Mouse (Mus musculus): ENCODE data around the gene Poc1a. TPM values are rescaled to one million over a fixed set of nuclear protein-coding genes. Genes with fewer than 3 reads are reported as not detected.

The Poc1a gene
- polyA plus RNA-seq, 1 experiment from 2014 or later = 22.2 TPM

DNA sequence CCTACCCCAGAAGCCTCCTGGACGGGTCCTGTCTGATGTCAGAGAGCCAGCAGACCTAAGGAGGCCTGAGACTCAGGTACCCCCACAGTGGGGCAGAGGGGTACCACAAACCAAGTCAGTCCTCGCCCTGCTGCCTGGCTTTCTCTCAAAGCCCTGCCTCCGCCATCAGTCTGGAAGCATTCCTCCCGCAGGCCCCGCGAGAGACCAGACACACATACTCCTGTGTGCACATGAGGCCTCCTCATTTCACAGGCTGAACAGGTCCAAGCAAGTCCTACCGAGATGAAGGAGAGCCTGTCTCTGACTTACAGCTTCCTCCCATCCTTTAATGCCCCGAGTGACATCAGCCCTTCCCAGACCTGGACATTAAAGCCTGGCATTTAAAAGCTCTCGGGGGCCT lies 97.9 kb downstream of the Poc1a start:
- H3K9me3 ChIP-seq (replicated peaks; ENCODE audit: control insufficient read depth, low read length) = no peaks in the 10 kb centered on the region
- peak overlapping the region; percentile 76 for H3K27ac ChIP-seq (ENCODE audit: low read length)
- no peak overlapping the region for H3K9ac ChIP-seq (ENCODE audit: low read length)
- peaks cover 9% of the 10 kb centered on the region for H3K4me1 ChIP-seq (ENCODE audit: control insufficient read depth, insufficient read depth, low read length)
- no peak for ATAC-seq (ENCODE audit: insufficient read depth, low FRiP score)
- no peak overlapping the region for H3K4me3 ChIP-seq (replicated peaks; ENCODE audit: low read length)
- peaks cover 8% of the 10 kb centered on the region; the same call in 1 of the 2 replicates for H3K36me3 ChIP-seq (ENCODE audit: control insufficient read depth, insufficient read depth, low read length)
- H3K4me2 ChIP-seq (ENCODE audit: low read depth, low read length) = no peak overlapping the region
- no peaks in the 10 kb centered on the region for H3K27me3 ChIP-seq (ENCODE audit: control insufficient read depth, insufficient read depth, low read length)
- 56% methylated on average over 9 of the region's 9 CpGs for WGBS

DNA sequence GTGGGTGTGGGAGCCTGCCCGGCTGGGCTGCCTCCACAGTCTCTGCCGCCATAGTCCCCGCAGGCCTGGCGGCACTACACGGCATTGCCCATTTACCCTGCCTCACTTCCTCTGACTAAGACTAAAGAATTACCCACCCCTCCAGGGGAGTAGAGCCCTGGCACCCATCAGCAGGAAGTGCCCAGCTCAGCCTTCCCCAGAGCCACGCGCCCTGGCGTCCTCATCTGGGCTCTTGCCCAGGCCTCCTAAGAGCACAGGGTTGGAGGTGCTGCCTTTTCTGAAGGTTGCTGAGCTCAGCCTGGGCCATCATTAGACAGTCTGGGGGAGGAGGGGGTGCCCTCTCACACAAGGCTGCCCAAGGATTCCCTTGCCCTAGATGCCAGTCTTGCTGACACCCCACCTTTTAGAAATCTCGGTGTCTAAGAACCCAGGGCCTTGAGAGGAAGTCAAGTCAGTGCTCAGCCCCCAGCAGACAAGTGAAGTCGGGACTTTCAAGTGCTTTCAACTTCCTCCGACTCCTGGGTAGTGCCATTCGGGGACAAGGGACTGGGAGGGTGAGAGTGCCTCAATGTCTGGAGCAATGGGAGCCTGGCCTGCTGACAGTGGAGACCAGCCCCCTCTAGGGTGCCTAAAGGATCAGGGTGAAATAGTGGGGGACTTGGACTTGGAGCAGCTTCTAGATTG lies 105.5 kb downstream of the Poc1a start:
- WGBS = 78% methylated on average over 12 of the region's 12 CpGs

DNA sequence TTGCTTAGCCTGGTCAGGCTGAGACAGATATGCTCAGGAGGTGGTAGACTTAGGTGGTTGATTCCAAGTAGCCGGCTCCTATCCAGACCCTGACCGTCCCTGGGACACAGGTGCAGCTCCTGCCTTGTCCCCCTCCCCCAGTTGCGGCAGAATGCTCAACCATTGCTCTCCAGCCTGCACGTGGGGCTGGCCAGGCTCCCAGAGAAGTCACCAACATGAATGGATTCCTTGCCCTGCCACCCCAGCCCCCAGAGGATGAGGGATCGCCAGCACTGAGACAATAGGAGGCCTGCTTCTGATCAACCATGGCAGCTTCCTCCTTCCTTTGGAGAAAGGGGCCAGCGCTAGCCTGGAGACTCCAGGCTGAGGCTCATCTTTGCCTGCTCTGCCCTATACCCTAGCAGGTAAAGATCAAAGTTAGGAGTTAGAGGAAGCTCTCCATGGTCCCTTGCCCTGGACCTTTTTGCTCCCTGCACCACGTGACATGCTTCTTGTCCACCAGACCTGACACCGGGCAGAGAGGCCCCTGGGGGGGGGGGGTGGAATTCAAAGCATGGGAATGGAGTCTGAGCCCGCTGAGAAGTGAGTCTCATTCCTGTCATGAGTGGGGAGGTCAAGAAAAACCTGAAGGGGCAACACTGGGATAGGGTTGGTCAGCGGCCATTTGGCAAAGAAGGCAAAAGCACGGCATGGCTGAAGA lies 112.1 kb downstream of the Poc1a start:
- 0 out of 2 replicates have a peak, but pooled peaks cover 3% of the 10 kb centered on the region for H3K9me3 ChIP-seq (replicated peaks; ENCODE audit: control insufficient read depth, low read length)
- WGBS = 62% methylated on average over 11 of the region's 11 CpGs
- no peak overlapping the region for H3K9ac ChIP-seq (ENCODE audit: low read length)
- no peak overlapping the region for H3K27ac ChIP-seq (ENCODE audit: low read length)
- H3K4me3 ChIP-seq (replicated peaks; ENCODE audit: low read length) = no peak overlapping the region
- H3K36me3 ChIP-seq (ENCODE audit: control insufficient read depth, insufficient read depth, low read length) = no peaks in the 10 kb centered on the region
- H3K27me3 ChIP-seq (ENCODE audit: control insufficient read depth, insufficient read depth, low read length) = no peaks in the 10 kb centered on the region
- no peak overlapping the region for H3K4me2 ChIP-seq (ENCODE audit: low read depth, low read length)
- H3K4me1 ChIP-seq (ENCODE audit: control insufficient read depth, insufficient read depth, low read length) = peaks cover 17% of the 10 kb centered on the region
- ATAC-seq (ENCODE audit: insufficient read depth, low FRiP score) = no peak

More for the DNA sequence above, 105.5 kb downstream of the Poc1a start:
- peaks cover 8% of the 10 kb centered on the region; the same call in 1 of the 2 replicates for H3K4me1 ChIP-seq (ENCODE audit: control insufficient read depth, insufficient read depth, low read length)
- no peak overlapping the region for H3K4me2 ChIP-seq (ENCODE audit: low read depth, low read length)
- no peak for ATAC-seq (ENCODE audit: insufficient read depth, low FRiP score)
- no peak overlapping the region for H3K4me3 ChIP-seq (replicated peaks; ENCODE audit: low read length)
- no peaks in the 10 kb centered on the region for H3K36me3 ChIP-seq (ENCODE audit: control insufficient read depth, insufficient read depth, low read length)
- no peak overlapping the region for H3K9ac ChIP-seq (ENCODE audit: low read length)
- H3K9me3 ChIP-seq (replicated peaks; ENCODE audit: control insufficient read depth, low read length) = 0 out of 2 replicates have a peak, but pooled peaks cover 3% of the 10 kb centered on the region
- no peaks in the 10 kb centered on the region for H3K27me3 ChIP-seq (ENCODE audit: control insufficient read depth, insufficient read depth, low read length)
- no peak overlapping the region for H3K27ac ChIP-seq (ENCODE audit: low read length)

DNA sequence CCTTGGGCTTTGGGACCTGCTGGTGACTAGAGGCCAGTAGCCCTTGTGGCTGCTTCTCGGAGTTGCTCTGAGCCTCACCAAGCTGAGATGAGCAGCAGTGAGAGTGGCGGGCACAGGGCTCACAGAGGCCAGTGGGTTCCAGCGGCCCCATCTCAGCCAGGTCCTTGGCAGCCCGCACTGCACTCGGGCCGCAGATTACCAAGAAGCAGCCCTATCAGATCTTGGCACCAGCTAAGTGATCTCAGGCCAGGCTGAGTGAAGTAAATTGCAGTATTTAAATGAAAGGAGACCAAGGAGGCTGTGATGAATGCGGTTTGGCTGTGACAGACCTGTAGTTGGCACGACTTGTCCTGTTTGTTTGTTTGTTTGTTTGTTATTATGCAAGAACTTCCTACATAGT lies 112.7 kb downstream of the Poc1a start:
- H3K9ac ChIP-seq (ENCODE audit: low read length) = no peak overlapping the region
- no peaks in the 10 kb centered on the region for H3K36me3 ChIP-seq (ENCODE audit: control insufficient read depth, insufficient read depth, low read length)
- no peak for ATAC-seq (ENCODE audit: insufficient read depth, low FRiP score)
- no peaks in the 10 kb centered on the region for H3K27me3 ChIP-seq (ENCODE audit: control insufficient read depth, insufficient read depth, low read length)
- no peak overlapping the region for H3K4me3 ChIP-seq (replicated peaks; ENCODE audit: low read length)
- H3K27ac ChIP-seq (ENCODE audit: low read length) = no peak overlapping the region
- peaks cover 17% of the 10 kb centered on the region for H3K4me1 ChIP-seq (ENCODE audit: control insufficient read depth, insufficient read depth, low read length)
- no peak overlapping the region for H3K4me2 ChIP-seq (ENCODE audit: low read depth, low read length)
- 0 out of 2 replicates have a peak, but pooled peaks cover 3% of the 10 kb centered on the region for H3K9me3 ChIP-seq (replicated peaks; ENCODE audit: control insufficient read depth, low read length)
- 76% methylated on average over 8 of the region's 8 CpGs for WGBS

DNA sequence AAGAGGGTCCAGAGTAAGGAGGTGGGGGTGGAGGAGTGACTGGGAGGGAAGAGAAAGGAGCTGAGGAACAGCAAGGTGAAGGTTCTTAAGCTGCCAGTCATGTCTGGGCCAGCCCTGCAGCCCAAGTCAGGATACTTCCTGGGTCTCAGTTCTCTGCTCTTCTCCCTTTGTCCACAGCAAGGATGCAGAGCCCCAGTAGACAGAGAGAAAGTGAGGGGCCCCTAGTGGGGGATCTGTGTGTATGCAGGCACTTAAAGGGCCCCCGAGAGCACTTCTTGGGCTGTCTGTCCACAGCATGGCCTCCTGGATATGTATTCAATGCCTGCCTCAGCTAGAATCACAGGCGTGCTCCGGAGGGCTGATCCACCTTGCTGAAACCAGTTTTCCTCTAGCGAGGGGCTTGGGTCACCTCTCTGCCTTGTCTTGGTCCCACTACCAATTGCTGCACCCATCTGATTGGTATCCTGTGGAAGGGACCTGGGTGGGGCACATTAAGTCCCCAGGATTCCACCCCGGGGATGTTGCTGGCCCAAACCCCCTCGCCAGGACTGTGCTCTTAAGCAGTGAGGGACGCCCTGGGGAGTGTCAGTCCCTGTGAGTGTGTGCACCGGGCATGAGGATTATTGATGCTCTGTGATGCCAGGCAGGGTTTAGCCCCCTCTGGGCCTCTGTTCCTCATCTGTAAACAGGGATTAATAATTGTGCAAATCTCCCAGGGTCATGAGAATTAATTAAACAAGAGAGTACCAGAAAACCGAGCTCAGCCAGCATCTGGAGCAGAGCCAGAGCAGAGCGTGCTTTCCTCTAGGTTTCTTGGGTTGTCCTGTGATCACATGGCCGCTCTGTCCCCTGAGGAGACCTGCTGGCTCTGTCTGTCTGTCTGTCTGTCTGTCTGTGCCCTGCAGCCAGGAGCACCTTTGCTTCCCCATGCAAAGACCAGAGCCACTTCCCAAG lies 114.1 kb downstream of the Poc1a start:
- 41% methylated on average over 11 of the region's 11 CpGs for WGBS
- no peaks in the 10 kb centered on the region for H3K27me3 ChIP-seq (ENCODE audit: control insufficient read depth, insufficient read depth, low read length)
- no peak overlapping the region for H3K4me2 ChIP-seq (ENCODE audit: low read depth, low read length)
- peaks cover 17% of the 10 kb centered on the region for H3K4me1 ChIP-seq (ENCODE audit: control insufficient read depth, insufficient read depth, low read length)
- H3K27ac ChIP-seq (ENCODE audit: low read length) = peak overlapping the region; percentile 33; the same call in 1 of the 2 replicates
- peak overlapping the region; percentile 46 for H3K9ac ChIP-seq (ENCODE audit: low read length)
- H3K4me3 ChIP-seq (replicated peaks; ENCODE audit: low read length) = no peak overlapping the region
- 0 out of 2 replicates have a peak, but pooled peaks cover under 1% of the 10 kb centered on the region for H3K9me3 ChIP-seq (replicated peaks; ENCODE audit: control insufficient read depth, low read length)
- ATAC-seq (ENCODE audit: insufficient read depth, low FRiP score) = peak; percentile 51; the same call in 1 of the 2 replicates
- no peaks in the 10 kb centered on the region for H3K36me3 ChIP-seq (ENCODE audit: control insufficient read depth, insufficient read depth, low read length)

DNA sequence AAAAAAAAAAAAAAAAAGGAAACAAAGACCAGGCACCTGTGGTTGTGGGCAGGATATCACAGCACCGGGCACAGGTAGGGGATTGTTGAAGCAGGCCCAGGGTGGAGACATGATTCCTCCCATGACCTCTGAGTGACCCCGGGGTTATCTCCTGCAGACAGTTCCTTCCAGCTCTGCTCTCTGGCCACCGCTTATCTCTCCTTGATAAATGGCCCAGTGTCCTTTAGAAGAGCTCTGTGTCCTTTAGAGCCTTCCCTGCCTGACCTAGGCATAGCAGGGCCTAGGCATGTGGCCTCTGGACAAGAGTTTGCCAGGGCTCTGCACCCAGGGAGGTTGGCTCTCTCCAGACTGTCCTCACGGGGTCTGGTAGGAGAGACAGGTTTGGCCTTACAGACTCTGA lies 116.9 kb downstream of the Poc1a start:
- Histone ChIP-seq H3K36me3 (ENCODE audit: control insufficient read depth, insufficient read depth, low read length) (no peaks in the 10 kb centered on the region), H3K27me3 (ENCODE audit: control insufficient read depth, insufficient read depth, low read length) (no peaks in the 10 kb centered on the region), H3K27ac (ENCODE audit: low read length) (no peak overlapping the region), H3K4me1 (ENCODE audit: control insufficient read depth, insufficient read depth, low read length) (peaks cover 14% of the 10 kb centered on the region), H3K9ac (ENCODE audit: low read length) (no peak overlapping the region), H3K4me3 (replicated peaks; ENCODE audit: low read length) (no peak overlapping the region), H3K4me2 (ENCODE audit: low read depth, low read length) (no peak overlapping the region), H3K9me3 (replicated peaks; ENCODE audit: control insufficient read depth, low read length) (no peaks in the 10 kb centered on the region)
- WGBS = 47% methylated on average over 4 of the region's 4 CpGs
- no peak for ATAC-seq (ENCODE audit: insufficient read depth, low FRiP score)

DNA sequence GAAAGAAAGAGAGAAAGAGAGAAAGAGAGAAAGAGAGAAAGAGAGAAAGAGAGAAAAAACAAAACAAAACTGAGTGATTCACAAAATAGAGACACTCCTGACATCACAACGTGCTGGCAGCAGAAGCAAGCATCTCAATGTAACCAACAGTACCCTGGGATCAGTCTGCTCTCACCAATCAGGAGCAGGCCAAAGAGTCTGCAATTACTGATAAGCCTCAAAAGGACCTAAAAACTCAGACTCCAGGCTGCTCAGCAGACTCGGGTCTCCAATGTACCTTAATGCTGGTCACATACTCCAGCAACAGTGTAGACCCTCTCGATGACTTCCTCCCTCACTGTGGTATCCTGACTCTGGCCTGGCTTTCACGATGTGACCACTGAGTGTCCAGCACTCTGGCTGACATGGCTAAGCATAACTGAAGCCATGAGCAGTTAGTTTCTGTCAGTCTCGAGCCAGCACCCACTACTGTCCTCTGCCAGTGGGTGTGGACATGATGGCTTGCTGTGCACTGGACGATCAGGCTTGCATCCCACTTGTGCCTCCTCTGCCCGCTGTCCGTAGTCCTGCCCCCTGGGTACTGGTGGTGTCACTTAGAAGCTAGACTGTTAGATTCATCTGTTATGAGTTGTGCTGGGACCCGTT lies 117.9 kb downstream of the Poc1a start:
- Histone ChIP-seq H3K36me3 (ENCODE audit: control insufficient read depth, insufficient read depth, low read length) (no peaks in the 10 kb centered on the region), H3K4me3 (replicated peaks; ENCODE audit: low read length) (no peak overlapping the region), H3K9ac (ENCODE audit: low read length) (no peak overlapping the region), H3K27ac (ENCODE audit: low read length) (no peak overlapping the region), H3K4me2 (ENCODE audit: low read depth, low read length) (no peak overlapping the region), H3K9me3 (replicated peaks; ENCODE audit: control insufficient read depth, low read length) (no peaks in the 10 kb centered on the region), H3K27me3 (ENCODE audit: control insufficient read depth, insufficient read depth, low read length) (no peaks in the 10 kb centered on the region), H3K4me1 (ENCODE audit: control insufficient read depth, insufficient read depth, low read length) (peaks cover 12% of the 10 kb centered on the region)
- WGBS = 65% methylated on average over 9 of the region's 9 CpGs
- ATAC-seq (ENCODE audit: insufficient read depth, low FRiP score) = no peak

DNA sequence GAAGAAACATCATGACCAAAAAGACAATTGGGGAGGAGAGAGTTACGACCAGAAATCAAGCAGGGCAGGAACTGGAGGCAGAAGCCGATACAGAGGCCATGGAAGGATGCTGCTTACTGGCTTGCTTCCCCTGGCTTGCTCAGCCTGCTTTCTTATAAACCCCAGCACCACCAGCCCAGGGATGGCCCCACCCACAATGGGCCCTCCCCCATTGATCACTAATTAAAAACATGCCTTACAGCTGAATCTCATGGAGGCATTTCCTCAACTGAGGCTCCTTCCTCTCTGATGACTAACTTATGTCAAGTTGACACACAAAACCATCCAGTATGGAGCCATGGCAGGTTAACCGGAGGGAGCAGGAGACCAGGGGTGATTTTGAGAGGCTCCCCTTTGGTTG lies 118.9 kb downstream of the Poc1a start:
- 89% methylated on average over 3 of the region's 3 CpGs for WGBS
- H3K4me1 ChIP-seq (ENCODE audit: control insufficient read depth, insufficient read depth, low read length) = peaks cover 6% of the 10 kb centered on the region
- H3K27me3 ChIP-seq (ENCODE audit: control insufficient read depth, insufficient read depth, low read length) = no peaks in the 10 kb centered on the region
- no peak overlapping the region for H3K9ac ChIP-seq (ENCODE audit: low read length)
- no peak overlapping the region for H3K4me3 ChIP-seq (replicated peaks; ENCODE audit: low read length)
- H3K36me3 ChIP-seq (ENCODE audit: control insufficient read depth, insufficient read depth, low read length) = no peaks in the 10 kb centered on the region
- no peaks in the 10 kb centered on the region for H3K9me3 ChIP-seq (replicated peaks; ENCODE audit: control insufficient read depth, low read length)
- H3K4me2 ChIP-seq (ENCODE audit: low read depth, low read length) = no peak overlapping the region
- H3K27ac ChIP-seq (ENCODE audit: low read length) = no peak overlapping the region
- ATAC-seq (ENCODE audit: insufficient read depth, low FRiP score) = no peak
